Mouse (Mus musculus): ENCODE data around the gene Ston2.
"Not testable (repeated sequence)": the region's sequence is repeated elsewhere in the genome, so short reads cannot be mapped to it uniquely, and the experiment has no call there.

The Ston2 gene

GRCm38 (mm10) chr12:91749543-91750184 lies 38.5 kb downstream of the Ston2 start:
- DNase-seq (ENCODE audit: low spot score), result no peak

GRCm38 (mm10) chr12:91748241-91748865 lies 39.8 kb downstream of the Ston2 start:
- DNase-seq (ENCODE audit: low spot score), result no peak

GRCm38 (mm10) chr12:91746839-91747238 lies 41.3 kb downstream of the Ston2 start:
- not testable (repeated sequence) for DNase-seq (ENCODE audit: low spot score)

GRCm38 (mm10) chr12:91745758-91746290 lies 42.4 kb downstream of the Ston2 start:
- DNase-seq (ENCODE audit: low spot score), result peak; percentile 94

GRCm38 (mm10) chr12:91744091-91744490 lies 44.1 kb downstream of the Ston2 start:
- DNase-seq (ENCODE audit: low spot score), result no peak

- no peak for DNase-seq (ENCODE audit: low spot score)
Observed at GRCm38 (mm10) chr12:91742916-91743315, 45.3 kb downstream of the Ston2 start.

- no peak for DNase-seq (ENCODE audit: low spot score)
Observed at GRCm38 (mm10) chr12:91738381-91738780, 49.8 kb downstream of the Ston2 start.

GRCm38 (mm10) chr12:91736221-91736980 lies 51.8 kb downstream of the Ston2 start:
- no peak for DNase-seq (ENCODE audit: low spot score)

GRCm38 (mm10) chr12:91734246-91735027 lies 53.8 kb downstream of the Ston2 start:
- no peak for DNase-seq (ENCODE audit: low spot score)

- DNase-seq (ENCODE audit: low spot score), result no peak
Observed at GRCm38 (mm10) chr12:91732729-91733448, 55.3 kb downstream of the Ston2 start.

GRCm38 (mm10) chr12:91726202-91726601 lies 62.0 kb downstream of the Ston2 start:
- DNase-seq (ENCODE audit: low spot score), result no peak

GRCm38 (mm10) chr12:91723912-91724311 lies 64.3 kb downstream of the Ston2 start:
- DNase-seq (ENCODE audit: low spot score), result no peak

- DNase-seq (ENCODE audit: low spot score), result no peak
Observed at GRCm38 (mm10) chr12:91719134-91719533, 69.1 kb downstream of the Ston2 start.

GRCm38 (mm10) chr12:91715686-91716085 lies 72.5 kb downstream of the Ston2 start:
- DNase-seq (ENCODE audit: low spot score), result no peak

- no peak for DNase-seq (ENCODE audit: low spot score)
Observed at GRCm38 (mm10) chr12:91713358-91713757, 74.8 kb downstream of the Ston2 start.

- DNase-seq (ENCODE audit: low spot score), result no peak
Observed at GRCm38 (mm10) chr12:91711655-91712054, 76.5 kb downstream of the Ston2 start.

GRCm38 (mm10) chr12:91710876-91711275 lies 77.3 kb downstream of the Ston2 start:
- DNase-seq (ENCODE audit: low spot score), result no peak

GRCm38 (mm10) chr12:91709634-91710033 lies 78.6 kb downstream of the Ston2 start:
- no peak for DNase-seq (ENCODE audit: low spot score)

- DNase-seq (ENCODE audit: low spot score), result no peak
Observed at GRCm38 (mm10) chr12:91709232-91709631, 79.0 kb downstream of the Ston2 start.

GRCm38 (mm10) chr12:91707807-91708206 lies 80.4 kb downstream of the Ston2 start:
- DNase-seq (ENCODE audit: low spot score), result no peak

- no peak for DNase-seq (ENCODE audit: low spot score)
Observed at GRCm38 (mm10) chr12:91703533-91703932, 84.7 kb downstream of the Ston2 start.
